Mouse (Mus musculus): ENCODE measurements at regions not wholly inside any gene's neighbourhood (a gene's known extent, or its start where the extent isn't known, plus 50 kb on each side); places are given as distances from the start of the nearest gene placed in this dataset.

- no peak for DNase-seq (ENCODE audit: low spot score in 2 of 2)
Observed at GRCm38 (mm10) chr13:112071209-112071955, 216.9 kb upstream of the Ankrd55 start.

DNA sequence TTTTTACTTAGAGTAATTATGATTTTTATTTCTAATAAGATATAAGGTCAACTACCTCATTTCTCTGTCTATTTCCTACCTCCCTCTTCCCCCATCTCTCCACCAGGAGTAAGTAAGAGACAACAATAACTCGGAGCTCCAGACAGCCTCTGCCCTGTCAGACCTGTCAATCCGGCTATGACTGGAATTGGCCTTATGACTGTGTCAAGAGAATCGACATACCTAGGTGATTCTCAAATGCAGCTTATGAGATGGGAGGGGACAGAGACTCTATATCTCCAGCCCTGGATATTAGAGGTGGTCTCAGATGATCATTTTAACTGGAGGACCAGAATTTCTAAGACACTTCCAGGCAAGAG is 216.3 kb upstream of the Ankrd55 start:
- DNase-seq (ENCODE audit: low spot score in 2 of 2): no peak

GRCm38 (mm10) chr13:112073519-112074406 is 214.5 kb upstream of the Ankrd55 start:
- DNase-seq (ENCODE audit: low spot score in 2 of 2): no peak

DNA sequence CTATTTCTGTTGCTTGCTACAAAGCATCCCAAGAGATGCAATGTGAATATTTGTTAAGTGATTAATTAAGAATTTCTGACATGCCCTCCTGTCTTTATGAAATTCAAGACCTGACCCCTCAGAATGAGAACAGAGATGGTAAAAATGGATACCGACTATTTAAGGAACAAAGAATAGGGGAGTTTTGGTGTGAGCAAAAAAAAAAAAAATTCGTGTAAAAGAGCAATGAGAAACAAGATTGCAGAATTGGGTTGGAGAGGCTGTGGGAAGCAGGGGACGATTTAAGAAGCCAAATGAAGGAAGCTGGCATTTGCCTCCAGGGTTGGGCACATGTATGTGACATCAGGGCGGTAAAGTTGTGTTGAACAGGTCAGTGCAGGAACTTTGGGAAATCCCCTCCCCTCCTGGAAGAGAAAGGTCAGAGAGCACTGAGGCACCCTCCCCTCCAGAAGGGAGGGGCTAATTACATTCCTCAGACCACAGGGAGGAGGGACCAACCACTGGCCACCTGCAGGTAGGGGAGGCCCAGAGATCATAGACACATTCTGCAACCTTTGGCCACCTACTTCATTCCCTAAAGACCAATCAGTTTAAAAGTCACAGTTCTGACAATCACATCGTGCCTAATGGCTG is 212.3 kb upstream of the Ankrd55 start:
- DNase-seq (ENCODE audit: low spot score in 2 of 2): no peak

DNA sequence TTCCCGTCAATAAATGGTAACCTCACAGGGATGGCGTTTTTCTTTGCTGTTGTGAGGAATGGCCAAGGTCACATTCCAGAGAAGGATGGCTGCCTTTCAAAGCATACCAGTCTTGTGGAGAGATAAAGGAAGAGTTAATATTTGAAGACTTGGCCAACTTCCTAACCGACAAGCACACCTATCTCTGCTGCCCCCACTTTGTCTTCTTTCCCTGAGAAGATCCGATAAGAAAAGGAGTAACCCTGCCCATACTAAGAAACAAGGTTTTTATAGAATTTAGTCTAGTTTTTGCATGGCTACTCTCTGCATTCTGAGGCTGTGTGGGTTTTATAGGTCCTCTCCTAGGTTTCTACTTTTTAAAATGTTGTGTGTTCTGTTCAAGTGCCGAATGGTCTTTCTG is 210.2 kb upstream of the Ankrd55 start:
- no peak for DNase-seq (ENCODE audit: low spot score in 2 of 2)

DNA sequence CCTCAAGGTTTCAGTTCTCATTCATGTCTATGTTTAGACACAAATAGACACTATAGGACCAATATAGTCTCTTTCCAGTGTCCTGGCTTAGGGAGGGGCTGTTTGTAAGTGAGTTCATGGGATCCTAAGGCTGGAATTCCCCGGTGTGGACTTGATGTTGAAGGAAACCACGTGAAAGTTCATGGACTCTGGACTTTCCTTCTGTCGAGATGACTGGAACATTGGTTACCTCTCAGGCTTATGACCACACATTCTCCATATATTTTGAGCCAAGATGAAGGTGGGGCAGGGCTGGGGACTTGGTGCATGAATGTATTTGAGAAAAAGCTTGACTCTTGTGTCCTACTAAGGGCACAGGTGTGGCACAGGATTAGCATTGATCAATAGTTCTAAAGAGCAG is 206.3 kb upstream of the Ankrd55 start:
- DNase-seq (ENCODE audit: low spot score in 2 of 2): no peak

DNA sequence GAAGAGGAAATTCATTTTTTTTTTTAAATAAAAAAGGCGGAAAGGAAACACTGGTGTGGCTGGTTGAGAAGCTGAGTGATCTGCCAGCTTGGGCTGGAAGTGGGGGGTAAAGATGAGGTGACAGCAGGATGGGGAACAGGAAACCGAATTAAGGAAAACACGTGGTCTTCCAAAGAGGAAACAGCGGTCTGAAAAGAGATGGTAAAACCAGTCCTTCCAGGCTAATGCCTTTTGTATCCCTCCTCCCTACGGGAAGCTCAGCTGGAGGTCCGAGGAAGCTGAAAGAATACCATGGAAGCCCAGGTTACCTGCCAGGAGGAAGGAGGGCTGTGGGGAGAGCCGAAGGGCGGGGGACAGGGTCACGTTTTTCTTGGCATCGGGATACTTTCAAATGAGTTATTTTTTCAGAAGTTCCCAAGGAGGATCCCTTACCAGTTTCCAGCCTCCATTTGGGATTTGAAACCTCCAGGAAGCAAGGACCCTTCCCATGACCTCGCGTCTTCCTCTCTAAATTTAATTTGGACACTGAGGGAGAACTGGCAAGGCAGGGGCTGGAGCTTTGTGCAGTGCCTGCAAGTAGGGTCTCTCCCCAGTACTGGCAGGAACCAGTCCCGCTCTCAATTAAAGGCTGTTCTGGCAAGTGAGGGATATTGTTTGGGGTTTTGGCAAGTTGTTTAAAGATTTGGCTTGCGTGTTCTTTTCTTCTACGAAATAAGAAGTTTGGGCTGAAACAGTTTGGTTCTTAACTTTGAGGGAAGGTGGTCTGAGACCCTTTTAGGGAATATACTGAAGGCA is 203.6 kb upstream of the Ankrd55 start:
- no peak for DNase-seq (ENCODE audit: low spot score in 2 of 2)

DNA sequence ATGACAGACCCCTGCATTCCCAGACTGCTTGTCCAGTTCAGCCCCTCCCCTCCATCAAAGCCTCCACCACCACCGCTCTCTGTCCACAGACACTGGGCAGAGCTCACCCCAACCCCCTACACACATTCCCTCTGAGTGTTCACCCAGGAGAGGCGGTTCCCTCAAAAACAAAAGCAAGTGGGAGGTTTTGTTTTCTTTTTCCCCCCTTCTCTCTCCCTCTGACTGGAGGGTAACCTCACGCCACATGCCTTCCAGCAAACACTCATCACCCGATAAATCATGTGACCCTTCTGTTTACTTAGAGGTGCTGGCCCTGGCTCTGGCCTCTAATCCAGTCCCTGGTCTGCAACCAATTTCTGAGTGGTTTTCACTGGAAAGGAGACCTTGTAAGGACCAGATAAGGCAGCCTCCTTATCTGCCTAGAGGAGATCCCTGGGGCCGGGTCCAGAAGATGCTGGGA is 199.9 kb upstream of the Ankrd55 start:
- DNase-seq (ENCODE audit: low spot score in 2 of 2): no peak

GRCm38 (mm10) chr13:112090737-112091136 is 197.5 kb upstream of the Ankrd55 start:
- DNase-seq (ENCODE audit: low spot score in 2 of 2): no peak

DNA sequence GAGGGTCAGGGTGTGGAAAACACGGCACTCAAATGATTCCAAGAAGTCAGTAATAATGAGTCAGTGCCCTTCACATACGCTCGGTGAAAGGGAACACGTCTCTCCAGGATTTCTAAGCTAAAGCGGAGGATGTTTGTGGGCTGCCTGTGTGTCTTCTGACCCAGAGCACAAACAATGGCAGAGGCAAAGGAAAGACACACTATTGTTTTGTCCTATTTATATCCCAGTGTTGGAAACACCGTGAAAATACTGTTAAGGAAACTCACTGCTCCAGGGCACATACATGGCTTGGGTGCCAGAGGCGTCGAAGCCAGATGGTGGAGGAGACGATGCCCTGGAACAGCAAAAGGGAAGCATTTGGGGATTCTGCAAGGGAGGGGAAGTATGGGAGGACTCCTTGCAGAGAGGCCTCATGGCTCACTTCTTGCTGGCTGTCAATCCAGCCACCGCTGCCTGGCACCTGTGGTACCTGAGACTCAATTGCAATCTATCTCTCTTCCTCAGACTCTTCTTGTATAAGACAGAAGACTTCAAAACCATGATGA is 192.6 kb upstream of the Ankrd55 start:
- DNase-seq (ENCODE audit: low spot score in 2 of 2): no peak

DNA sequence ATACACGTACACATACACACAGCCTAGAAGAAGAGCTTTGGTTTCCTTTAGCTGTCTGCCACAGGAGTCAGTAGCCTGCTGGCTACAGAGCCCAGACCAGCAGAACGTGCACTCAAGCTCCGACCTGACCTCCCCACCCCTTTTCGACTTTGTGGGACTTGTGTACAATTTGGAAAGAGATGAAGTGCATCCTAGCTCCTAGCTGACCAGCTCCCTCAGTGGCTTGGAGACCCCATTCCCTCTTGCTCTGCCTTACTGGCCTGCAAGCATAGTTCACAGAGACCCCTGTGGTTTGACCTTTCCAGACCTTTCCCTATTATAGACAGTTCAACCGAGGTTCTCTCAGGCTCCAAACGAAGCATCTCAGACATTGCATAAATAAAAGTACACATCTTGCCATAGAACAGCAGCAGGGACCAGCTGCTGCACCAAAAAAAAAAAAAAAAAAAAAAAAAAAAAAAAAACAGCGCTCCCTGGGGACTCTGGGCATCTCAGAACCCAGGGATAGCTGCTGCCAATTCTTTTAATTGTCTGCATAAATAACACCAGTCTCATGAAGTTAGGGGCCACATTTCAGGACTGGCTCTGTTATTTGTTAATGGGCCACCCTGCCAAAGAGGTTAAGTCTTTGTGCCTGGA is 188.2 kb upstream of the Ankrd55 start:
- DNase-seq (ENCODE audit: low spot score in 2 of 2): no peak

DNA sequence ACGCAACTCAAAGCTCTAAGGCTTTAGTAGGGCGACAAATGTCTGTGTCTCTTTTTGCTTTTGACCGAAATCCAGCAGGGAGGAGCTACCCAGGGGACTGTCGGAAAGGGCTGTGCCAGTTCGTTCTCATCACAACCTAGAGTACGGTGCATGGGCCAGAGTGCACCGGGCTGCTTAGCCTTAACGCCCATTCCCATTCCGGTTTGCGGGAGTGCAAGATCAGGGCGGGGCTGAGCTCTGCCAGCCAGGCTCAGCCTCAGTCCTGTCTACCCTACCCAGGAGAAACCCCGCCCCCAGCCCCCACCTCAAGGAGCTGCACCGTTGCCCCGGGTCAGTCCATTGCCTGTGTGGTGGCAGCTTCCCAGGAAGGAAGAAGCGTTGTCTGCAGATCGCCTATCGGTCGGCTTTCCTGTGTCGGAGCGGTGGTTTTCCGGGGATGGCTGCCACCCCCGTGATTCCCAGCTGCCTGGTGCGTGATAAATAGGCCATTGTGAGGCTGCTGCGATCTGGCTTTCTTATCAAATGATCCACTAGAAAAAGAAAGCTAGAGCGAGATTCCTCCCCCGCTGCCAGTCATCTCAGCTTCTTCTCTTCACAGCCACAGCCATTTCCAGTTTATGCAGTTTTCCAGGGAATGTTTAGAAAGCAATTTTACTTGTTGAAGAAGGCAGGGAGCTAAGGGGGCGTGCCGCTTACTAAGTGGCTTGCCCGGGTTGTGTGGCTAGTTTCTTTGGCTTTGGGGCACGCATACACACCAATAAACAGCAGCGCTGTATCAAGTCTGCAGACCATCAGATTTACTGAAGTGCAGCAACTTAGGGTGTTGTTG is 187.4 kb upstream of the Ankrd55 start:
- peak; percentile 9 to 19 for DNase-seq (ENCODE audit: low spot score in 2 of 2)

- no peak for DNase-seq (ENCODE audit: low spot score in 2 of 2)
Observed at GRCm38 (mm10) chr13:112101421-112101756, 186.9 kb upstream of the Ankrd55 start.

GRCm38 (mm10) chr13:112105953-112106352 is 182.3 kb upstream of the Ankrd55 start:
- no peak for DNase-seq (ENCODE audit: low spot score in 2 of 2)

DNA sequence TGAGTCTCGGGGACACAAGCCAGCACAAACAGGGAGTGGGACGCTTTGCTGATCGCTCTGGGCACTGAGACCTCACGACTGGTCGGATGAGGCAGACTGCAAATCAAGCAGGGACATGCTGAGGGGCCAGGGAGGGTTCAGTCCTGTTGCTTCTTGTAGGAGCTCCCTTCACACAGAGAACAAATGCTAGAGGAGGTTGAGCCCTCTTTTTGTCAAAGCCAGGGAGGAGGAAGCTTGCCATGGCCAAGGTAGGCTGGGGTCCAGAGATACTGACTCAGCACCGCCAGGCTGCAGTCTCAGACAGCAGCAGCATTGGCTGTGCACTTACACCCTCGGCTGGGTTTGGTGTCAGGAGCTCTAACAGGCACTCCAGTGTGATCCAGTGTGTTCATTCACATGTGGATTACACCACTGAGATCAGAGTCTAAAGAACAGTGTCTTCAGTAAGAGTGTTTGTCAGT is 173.5 kb upstream of the Ankrd55 start:
- peak in 1 of 2 experiments; percentile 1 for DNase-seq (ENCODE audit: low spot score in 2 of 2)

DNA sequence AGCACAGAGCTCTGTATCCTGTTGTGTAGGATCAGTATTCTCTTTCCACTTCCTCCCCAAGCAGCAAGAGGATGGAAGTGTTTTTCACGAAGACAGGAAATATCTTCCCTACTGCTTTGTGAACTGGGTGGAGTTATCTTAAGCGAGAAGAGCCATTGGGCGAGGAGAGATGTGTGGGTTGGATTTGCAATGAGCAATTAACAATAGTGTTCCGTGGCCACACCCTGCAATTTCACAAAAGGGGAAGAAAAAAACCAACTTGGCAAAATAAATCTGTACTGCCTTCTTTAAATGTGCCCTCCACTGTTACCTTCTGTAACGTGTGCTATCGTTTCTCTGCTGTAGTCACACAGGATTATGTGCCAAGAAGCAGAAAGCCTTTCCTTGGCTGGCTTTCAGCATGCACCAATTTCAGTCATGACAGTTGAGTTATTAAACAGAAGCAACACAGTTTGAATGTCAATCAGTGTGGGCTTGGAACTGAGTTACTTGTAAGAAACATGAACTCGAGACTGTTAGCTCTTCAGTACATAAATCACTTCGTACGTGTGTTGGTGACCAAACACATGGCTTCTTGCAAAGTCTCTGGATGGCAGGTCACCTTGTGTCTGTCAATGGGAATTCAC is 172.0 kb upstream of the Ankrd55 start:
- no peak for DNase-seq (ENCODE audit: low spot score in 2 of 2)

DNA sequence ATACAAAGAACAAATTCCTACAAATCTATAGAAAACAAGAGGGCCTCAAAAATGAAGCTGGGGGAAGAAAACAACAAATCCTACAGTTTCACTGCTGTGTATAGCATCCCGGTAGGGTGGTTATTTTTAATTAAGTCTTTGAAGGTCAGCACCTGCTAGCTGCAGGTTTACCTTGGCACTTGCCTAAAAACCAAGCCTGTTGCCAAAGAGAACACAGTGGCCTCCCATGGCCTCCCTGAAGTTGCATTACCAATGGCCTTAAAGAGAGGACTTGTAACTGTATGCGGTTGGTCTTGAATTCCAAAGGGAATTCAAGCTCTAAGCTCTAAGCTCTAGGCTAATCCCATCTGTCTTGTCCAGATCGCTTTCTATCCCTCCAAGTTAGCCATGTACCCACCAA is 169.7 kb upstream of the Ankrd55 start:
- DNase-seq (ENCODE audit: low spot score in 2 of 2): no peak

GRCm38 (mm10) chr13:112119611-112120041 is 168.6 kb upstream of the Ankrd55 start:
- peak in 1 of 2 experiments; percentile 1 for DNase-seq (ENCODE audit: low spot score in 2 of 2)

DNA sequence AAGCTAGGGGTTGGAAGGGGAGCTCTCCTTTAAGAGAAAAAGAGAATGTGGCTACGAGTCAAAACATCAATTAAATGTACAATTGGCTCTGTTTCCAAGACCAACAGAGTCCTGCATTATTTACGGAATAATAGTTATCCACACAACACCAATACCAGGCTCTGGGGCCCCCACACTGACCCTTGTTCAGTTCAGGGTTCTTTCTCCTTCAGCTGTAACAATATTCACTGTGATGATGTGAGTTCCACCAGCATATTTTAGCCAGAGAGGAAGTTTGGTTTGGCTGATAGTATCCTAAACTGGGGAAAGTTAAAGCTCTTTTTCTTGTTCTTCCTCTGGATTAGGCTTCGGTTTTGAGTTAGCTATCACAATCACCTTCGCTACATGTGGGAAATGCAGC is 167.9 kb upstream of the Ankrd55 start:
- no peak for DNase-seq (ENCODE audit: low spot score in 2 of 2)

Measured in right cerebral cortex, postnatal 36 days (tissue).